Mouse (Mus musculus) subcutaneous adipose tissue, adult 2 months (tissue): Measurements from ENCODE around the gene Olfr697. TPM values are rescaled to one million over a fixed set of nuclear protein-coding genes. Genes with fewer than 3 reads are reported as not detected.

Experiments
- polyA plus RNA-seq: library from polyadenylated mRNA; depleted of rRNA; stranded (reverse); fragments of >200 nt; gene quantifications from 2 replicates; pipeline ENCODE4 v1.2.3, GENCODE M21; 2012; ENCODE audit warnings: low replicate concordance; rRNA removed

Gene Olfr697
- not detected in 2 replicates for polyA plus RNA-seq

DNA sequence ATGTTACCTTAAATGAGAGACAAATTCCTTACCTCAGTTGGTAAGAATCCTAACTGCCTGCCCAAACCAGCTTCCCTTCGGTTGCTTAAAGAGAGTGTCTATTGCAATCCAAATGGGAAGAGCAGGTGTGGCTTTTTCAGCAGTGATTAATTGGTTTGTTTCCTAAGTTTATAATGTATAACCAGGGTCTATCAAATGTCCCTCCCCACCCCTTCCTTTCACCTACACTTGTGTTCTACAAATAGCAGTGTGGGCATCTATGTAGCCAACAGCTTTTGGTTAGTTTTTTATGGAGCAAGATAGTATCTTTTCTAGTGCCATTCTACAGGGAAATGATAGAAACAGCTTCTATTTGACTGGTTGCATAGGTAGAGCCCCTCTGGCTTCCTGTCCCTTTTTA is at the start of gene Olfr697:
Gene Olfr697 (minus strand): TSS at position 101 of the 400 bp plus-strand sequence.

GRCm38 (mm10) chr7:106755297-106755696 is 13.1 kb upstream of the Olfr697 start, which contains the start of gene Olfr698:
Gene Olfr698, minus strand, starts transcription at chr7:106755397.

GRCm38 (mm10) chr7:106716296-106716695 is 25.9 kb downstream of the Olfr697 start, which contains the start of gene Olfr695:
Gene Olfr695, minus strand, starts transcription at chr7:106716396.

GRCm38 (mm10) chr7:106691714-106692113 is 50.5 kb downstream of the Olfr697 start, which contains the start of gene Olfr694:
Gene Olfr694, minus strand, starts transcription at chr7:106691814.

Other genes with a start within 250 kb of the Olfr697 start
- gene Olfr693, start 61.9 kb downstream of the Olfr697 start, polyA plus RNA-seq: not detected in 2 replicates
- not detected in 2 replicates for gene Olfr694, start 50.6 kb downstream of the Olfr697 start, polyA plus RNA-seq
- gene Olfr695, start 26.0 kb downstream of the Olfr697 start, polyA plus RNA-seq: not detected in 2 replicates
- not detected in 2 replicates for gene Olfr698, start 13.0 kb upstream of the Olfr697 start, polyA plus RNA-seq
- gene Olfr699, start 50.8 kb upstream of the Olfr697 start, polyA plus RNA-seq: not detected in 2 replicates
- gene Olfr700, start 66.4 kb upstream of the Olfr697 start, polyA plus RNA-seq: not detected in 2 replicates
- gene Olfr701, start 71.7 kb upstream of the Olfr697 start, polyA plus RNA-seq: not detected in 2 replicates
- not detected in 2 replicates for gene Olfr702, start 91.5 kb upstream of the Olfr697 start, polyA plus RNA-seq
- gene Olfr703, start 100.9 kb upstream of the Olfr697 start, polyA plus RNA-seq: not detected in 2 replicates
- gene Olfr704, start 120.7 kb upstream of the Olfr697 start, polyA plus RNA-seq: not detected in 2 replicates
- not detected in 2 replicates for gene Olfr705, start 134.4 kb upstream of the Olfr697 start, polyA plus RNA-seq
- not detected in 2 replicates for gene Olfr706, start 145.7 kb upstream of the Olfr697 start, polyA plus RNA-seq
- not detected in 2 replicates for gene Olfr707, start 158.8 kb upstream of the Olfr697 start, polyA plus RNA-seq
- gene Olfr1532-ps1, start 165.6 kb upstream of the Olfr697 start, polyA plus RNA-seq: not detected in 2 replicates
- gene Olfr709-ps1, start 189.8 kb upstream of the Olfr697 start, polyA plus RNA-seq: not detected in 2 replicates
- gene Olfr710, start 205.9 kb upstream of the Olfr697 start, polyA plus RNA-seq: not detected in 2 replicates
- gene Olfr6, start 221.5 kb upstream of the Olfr697 start, polyA plus RNA-seq: not detected in 2 replicates
- not detected in 2 replicates for gene Olfr711, start 233.0 kb upstream of the Olfr697 start, polyA plus RNA-seq